Mouse (Mus musculus) heart, postnatal 4 days (tissue): ENCODE data around the gene Adgre4. TPM values are rescaled to one million over a fixed set of nuclear protein-coding genes. Genes with fewer than 3 reads are reported as not detected.

ENCODE experiments used
- total RNA-seq, 2 experiments: library from RNA; stranded (reverse); gene quantifications; 2 replicates each; pipeline ENCODE4 v1.2.3; 2021

Gene Adgre4
- total RNA-seq, 2 experiments from 2014 or later, result 0.32 to 0.41 TPM

Other genes starting within 250 kb of the Adgre4 start
- not detected for gene Vmn2r118, start 124.8 kb upstream of the Adgre4 start, total RNA-seq
- 1 to 10 TPM; 4.4 to 4.8 TPM for gene Pot1b, start 37.4 kb upstream of the Adgre4 start, total RNA-seq
- 1 to 10 TPM; 5.8 TPM for gene Zfp119a, start 128.9 kb downstream of the Adgre4 start, total RNA-seq
- gene Zfp959, start 142.1 kb downstream of the Adgre4 start, total RNA-seq, result 1 to 10 TPM; 5.1 to 5.6 TPM
- 1 to 10 TPM; 3.3 to 4.0 TPM for gene Zfp119b, start 199.5 kb downstream of the Adgre4 start, total RNA-seq
- gene Ebi3, start 202.7 kb downstream of the Adgre4 start, total RNA-seq, result under 1 TPM; 0.61 to 0.71 TPM
- gene Yju2, start 209.1 kb downstream of the Adgre4 start, total RNA-seq, result 10 to 100 TPM; 14.8 to 14.9 TPM
- gene Shd, start 220.5 kb downstream of the Adgre4 start, total RNA-seq, result 1 to 10 TPM; 3.7 to 4.6 TPM
- gene Fsd1, start 236.5 kb downstream of the Adgre4 start, total RNA-seq, result 1 to 10 TPM in 1 of 2 experiments, under 1 TPM in 1; 0.34 to 1.5 TPM